Mouse (Mus musculus): Measurements from ENCODE around the gene Gnaq.

- TF ChIP-seq CTCF (IDR thresholded peaks at IDR 0.05; ENCODE audit: borderline replicate concordance, insufficient read depth, low read depth, low read length) (no peak), POLR2A (IDR thresholded peaks at IDR 0.05; ENCODE audit: borderline replicate concordance, insufficient read depth, low read length) (no peak)
Observed at GRCm38 (mm10) chr19:16170724-16171123, 38.1 kb downstream of the Gnaq start.
